Mouse (Mus musculus) CD8-positive naive resting alpha-beta T cell, adult 2 months (primary cell): ENCODE results near the gene Eif3f.

Experiments used
- DNase-seq, 2 experiments: peaks; one replicate each; pipeline ENCODE4 v3.0.0; 2022; ENCODE audit warnings: low read depth in 2 of 2, low spot score in 2 of 2

Eif3f gene

DNA sequence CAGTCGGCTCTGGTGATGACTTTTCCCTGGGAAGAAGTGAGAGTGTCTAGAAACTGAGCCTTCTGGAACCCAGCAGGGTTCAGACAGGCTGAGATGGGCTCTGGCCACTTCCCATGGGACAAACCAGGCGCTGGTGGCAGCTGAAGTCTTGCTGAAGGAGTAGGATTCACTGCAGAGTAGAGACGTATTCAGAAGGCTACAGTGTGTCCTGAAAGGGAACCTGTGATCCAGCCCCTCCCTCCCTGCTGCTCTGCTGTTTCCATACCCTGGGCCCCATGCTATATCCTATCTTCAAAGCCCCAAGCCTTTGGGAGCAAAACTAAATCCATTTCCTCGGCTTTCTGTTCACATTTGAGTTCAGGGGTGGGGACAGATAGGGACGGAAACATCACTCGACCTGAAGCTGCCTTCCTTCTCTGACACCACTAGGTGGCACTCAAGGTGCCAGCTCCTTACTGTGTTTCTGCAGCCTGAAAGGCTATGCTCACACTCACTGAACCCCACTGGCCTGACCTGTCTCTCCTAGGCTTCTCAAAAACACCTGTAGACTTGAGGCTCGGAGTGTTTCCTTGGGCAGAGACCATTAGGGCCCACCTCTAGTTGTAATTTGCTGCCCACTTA, 32.6 kb downstream of the Eif3f start:
- peak in 1 of 2 experiments; percentile 24 for DNase-seq

DNA sequence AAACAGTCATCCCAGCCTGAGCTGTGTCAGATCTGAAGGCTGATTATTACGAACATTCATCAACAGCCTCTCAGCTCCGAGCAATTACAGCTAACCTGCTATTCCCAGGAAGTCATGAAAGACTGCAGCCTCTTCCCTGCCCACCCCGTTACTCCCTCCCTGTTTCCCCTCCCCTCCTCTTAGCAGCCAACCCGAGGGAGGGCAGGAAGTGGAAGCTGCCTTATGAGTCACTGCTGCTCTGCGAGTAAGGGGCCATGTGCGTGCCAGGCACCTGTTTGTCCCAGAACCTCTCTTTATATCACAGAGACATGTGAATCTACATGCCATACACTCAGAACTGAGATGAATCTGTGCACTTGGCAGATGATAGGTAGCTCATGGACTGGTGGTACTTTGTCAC, 34.0 kb downstream of the Eif3f start:
- no peak for DNase-seq

DNA sequence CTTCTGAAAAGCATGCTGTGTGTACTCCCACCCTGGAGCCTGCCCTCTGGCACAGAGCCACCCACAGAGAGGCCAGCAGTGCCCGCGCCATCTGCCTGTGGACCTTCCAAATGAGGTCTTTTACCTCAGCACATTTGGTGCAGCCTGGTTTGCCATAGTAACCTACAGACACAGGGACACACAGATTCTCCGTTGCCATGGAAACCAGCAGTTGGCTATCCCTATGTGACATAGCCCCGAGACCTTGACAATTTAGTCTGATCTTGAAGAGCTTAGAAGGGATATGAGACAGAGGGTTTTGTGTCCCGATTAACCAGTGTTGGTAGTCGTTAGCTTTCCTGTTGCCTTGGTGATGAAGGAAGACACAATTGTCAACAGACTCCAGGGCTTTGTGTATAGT, 38.1 kb downstream of the Eif3f start:
- DNase-seq, result no peak

DNA sequence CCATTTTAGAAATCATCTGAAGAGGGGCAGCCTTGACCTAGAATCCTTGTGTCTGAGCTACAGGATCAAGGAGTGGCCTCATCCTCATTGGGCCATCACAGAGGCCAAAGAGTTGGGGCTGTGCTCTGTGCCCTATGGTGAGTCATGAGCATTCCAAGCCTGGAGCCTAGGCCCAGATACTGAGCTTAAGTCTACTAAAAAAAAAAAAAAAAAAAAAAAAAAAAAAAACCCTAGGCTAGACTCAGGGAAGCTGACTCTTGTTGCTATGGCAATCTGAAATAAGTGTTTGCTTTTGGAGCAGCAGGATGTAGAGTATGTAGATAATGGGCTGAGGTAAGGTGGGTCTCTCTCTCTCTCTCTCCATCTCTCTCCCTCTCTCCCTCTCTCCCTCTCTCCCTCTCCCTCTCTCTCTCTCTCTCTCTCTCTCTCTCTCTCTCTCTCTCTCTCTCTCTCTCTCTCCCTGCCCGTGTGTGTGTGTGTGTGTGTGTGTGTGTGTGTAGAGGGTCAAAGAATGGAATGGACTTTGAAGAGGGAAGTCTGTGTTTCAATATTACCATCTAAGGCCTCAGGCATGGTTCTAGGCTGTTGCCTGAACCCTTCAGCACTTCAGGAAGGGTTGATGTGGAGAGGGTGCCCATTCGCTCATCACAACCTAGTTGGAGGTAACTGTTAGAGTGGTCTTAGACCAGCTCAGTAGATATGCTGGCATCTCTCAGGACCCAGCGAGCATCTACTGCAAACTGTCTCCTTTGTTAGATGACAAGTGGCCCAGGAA, 51.9 kb downstream of the Eif3f start:
- no peak for DNase-seq

DNA sequence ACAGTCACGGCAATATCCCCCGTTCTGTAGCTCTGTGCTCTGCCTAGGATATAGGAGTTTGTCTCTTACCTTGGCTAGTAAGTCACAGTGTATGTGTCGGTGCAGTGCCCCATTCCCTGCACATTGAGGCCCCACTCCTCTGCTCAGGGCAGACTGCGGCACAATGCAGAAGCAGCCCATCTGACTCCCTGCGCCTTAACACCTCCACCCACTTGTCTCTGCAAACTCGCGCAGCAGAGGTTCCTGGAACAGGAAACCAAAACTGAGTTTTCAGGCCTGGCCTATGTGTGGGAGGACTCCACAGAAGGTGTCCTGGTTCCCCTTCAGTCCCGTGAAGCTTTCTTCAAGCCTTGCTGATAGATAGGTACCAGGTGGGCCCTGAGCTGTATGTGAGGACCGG, 57.0 kb downstream of the Eif3f start:
- DNase-seq, result no peak
